Mouse (Mus musculus) testis, postnatal 14 days (tissue): ENCODE measurements around the gene Usp37.
"Not testable (repeated sequence)": the region's sequence is repeated elsewhere in the genome, so short reads cannot be mapped to it uniquely, and the experiment has no call there.

Experiments used
- DNase-seq: peaks from one replicate; pipeline ENCODE4 v3.0.0; 2021; ENCODE audit warnings: low spot score

Gene Usp37

GRCm38 (mm10) chr1:74397268-74397918, 146.7 kb downstream of the Usp37 start:
- peak; percentile 95 for DNase-seq

GRCm38 (mm10) chr1:74396456-74397222, 147.4 kb downstream of the Usp37 start:
- DNase-seq: not testable (repeated sequence)

- DNase-seq: no peak
Measured at GRCm38 (mm10) chr1:74395290-74395689, 148.8 kb downstream of the Usp37 start.

GRCm38 (mm10) chr1:74394858-74395257, 149.2 kb downstream of the Usp37 start:
- no peak for DNase-seq

GRCm38 (mm10) chr1:74394311-74394710, 149.8 kb downstream of the Usp37 start:
- no peak for DNase-seq

GRCm38 (mm10) chr1:74393697-74394096, 150.4 kb downstream of the Usp37 start:
- no peak for DNase-seq

GRCm38 (mm10) chr1:74393010-74393409, 151.1 kb downstream of the Usp37 start:
- no peak for DNase-seq

GRCm38 (mm10) chr1:74392446-74392994, 151.6 kb downstream of the Usp37 start:
- no peak for DNase-seq

GRCm38 (mm10) chr1:74391844-74392441, 152.1 kb downstream of the Usp37 start:
- DNase-seq: peak; percentile 74

- DNase-seq: peak; percentile 96
Measured at GRCm38 (mm10) chr1:74390924-74391748, 152.9 kb downstream of the Usp37 start, which contains the start of gene Ctdsp1. Gene Ctdsp1 (plus strand): TSS chr1:74391509.

- DNase-seq: peak; percentile 76
Measured at GRCm38 (mm10) chr1:74390287-74390906, 153.7 kb downstream of the Usp37 start.

GRCm38 (mm10) chr1:74389831-74390286, 154.2 kb downstream of the Usp37 start:
- no peak for DNase-seq

GRCm38 (mm10) chr1:74388398-74388920, 155.6 kb downstream of the Usp37 start:
- no peak for DNase-seq

- no peak for DNase-seq
Measured at GRCm38 (mm10) chr1:74387386-74387988, 156.6 kb downstream of the Usp37 start.

GRCm38 (mm10) chr1:74386714-74387385, 157.2 kb downstream of the Usp37 start:
- DNase-seq: peak; percentile 96

- DNase-seq: no peak
Measured at GRCm38 (mm10) chr1:74386363-74386713, 157.7 kb downstream of the Usp37 start.

GRCm38 (mm10) chr1:74385531-74385930, 158.6 kb downstream of the Usp37 start:
- DNase-seq: no peak
